Mouse (Mus musculus): ENCODE data around the gene Gm14226. TPM values are rescaled to one million over a fixed set of nuclear protein-coding genes. Genes with fewer than 3 reads are reported as not detected.
"Not testable (repeated sequence)": the region's sequence is repeated elsewhere in the genome, so short reads cannot be mapped to it uniquely, and the experiment has no call there.

Gm14226 gene
- polyA plus RNA-seq (2011; ENCODE audit: insufficient read depth, insufficient read length, low read depth, missing spikeins) = not detected in 2 replicates

- H3K27ac ChIP-seq (ENCODE audit: insufficient read depth, low read length); H3K27me3 ChIP-seq (ENCODE audit: control insufficient read depth, insufficient read depth, low read length, poor library complexity, severe bottlenecking); H3K4me1 ChIP-seq (ENCODE audit: control insufficient read depth, insufficient read depth, low read length); H3K9me3 ChIP-seq (replicated peaks; ENCODE audit: control insufficient read depth, insufficient read depth, low read length, poor library complexity, severe bottlenecking); H3K36me3 ChIP-seq (ENCODE audit: control insufficient read depth, insufficient read depth, low read length, poor library complexity, severe bottlenecking): not testable (repeated sequence)
- H3K4me3 ChIP-seq (ENCODE audit: low read depth, low read length) = peak within 1 kb of the TSS; percentile 72
- H3K9ac ChIP-seq (ENCODE audit: low read depth, poor library complexity, severe bottlenecking) = peak within 1 kb of the TSS; percentile 33; the same call in 1 of the 2 replicates
Measured at GRCm38 (mm10) chr2:155018251-155018755, at the start of gene Gm14226. Gene Gm14226 (plus strand): TSS chr2:155018266.

- not testable (repeated sequence) for H3K36me3 ChIP-seq (ENCODE audit: control insufficient read depth, insufficient read depth, low read length, poor library complexity, severe bottlenecking); H3K27me3 ChIP-seq (ENCODE audit: control insufficient read depth, insufficient read depth, low read length, poor library complexity, severe bottlenecking); H3K4me1 ChIP-seq (ENCODE audit: control insufficient read depth, insufficient read depth, low read length); H3K9me3 ChIP-seq (replicated peaks; ENCODE audit: control insufficient read depth, insufficient read depth, low read length, poor library complexity, severe bottlenecking); H3K9ac ChIP-seq (ENCODE audit: low read depth, poor library complexity, severe bottlenecking); H3K4me3 ChIP-seq (ENCODE audit: low read depth, low read length); H3K27ac ChIP-seq (ENCODE audit: insufficient read depth, low read length)
Measured at GRCm38 (mm10) chr2:154969740-154970397, 48.2 kb upstream of the Gm14226 start.

- no peak for TF ChIP-seq EP300 (IDR thresholded peaks at IDR 0.05; ENCODE audit: insufficient read depth, low read depth, low read length)
- TF ChIP-seq CTCF (IDR thresholded peaks at IDR 0.05; ENCODE audit: low read depth, low read length) = no peak
- TF ChIP-seq POLR2A (IDR thresholded peaks at IDR 0.05; ENCODE audit: insufficient read depth, low read length) = no peak
- no peak overlapping the region for H3K4me3 ChIP-seq (ENCODE audit: low read depth, low read length)
- no peak overlapping the region for H3K9ac ChIP-seq (ENCODE audit: low read depth, poor library complexity, severe bottlenecking)
- H3K36me3 ChIP-seq (ENCODE audit: control insufficient read depth, insufficient read depth, low read length, poor library complexity, severe bottlenecking) = no peaks in the 10 kb centered on the region
- H3K9me3 ChIP-seq (replicated peaks; ENCODE audit: control insufficient read depth, insufficient read depth, low read length, poor library complexity, severe bottlenecking) = no peaks in the 10 kb centered on the region
- no peaks in the 10 kb centered on the region for H3K4me1 ChIP-seq (ENCODE audit: control insufficient read depth, insufficient read depth, low read length)
- H3K27ac ChIP-seq (ENCODE audit: insufficient read depth, low read length) = no peak overlapping the region
- no peaks in the 10 kb centered on the region for H3K27me3 ChIP-seq (ENCODE audit: control insufficient read depth, insufficient read depth, low read length, poor library complexity, severe bottlenecking)
Measured at GRCm38 (mm10) chr2:154971919-154972692, 46.0 kb upstream of the Gm14226 start.

- Histone ChIP-seq H3K36me3 (ENCODE audit: control insufficient read depth, insufficient read depth, low read length, poor library complexity, severe bottlenecking) (no peaks in the 10 kb centered on the region), H3K9ac (ENCODE audit: low read depth, poor library complexity, severe bottlenecking) (no peak overlapping the region), H3K27me3 (ENCODE audit: control insufficient read depth, insufficient read depth, low read length, poor library complexity, severe bottlenecking) (no peaks in the 10 kb centered on the region), H3K4me1 (ENCODE audit: control insufficient read depth, insufficient read depth, low read length) (no peaks in the 10 kb centered on the region), H3K4me3 (ENCODE audit: low read depth, low read length) (no peak overlapping the region), H3K27ac (ENCODE audit: insufficient read depth, low read length) (no peak overlapping the region), H3K9me3 (replicated peaks; ENCODE audit: control insufficient read depth, insufficient read depth, low read length, poor library complexity, severe bottlenecking) (no peaks in the 10 kb centered on the region)
- no peak for TF ChIP-seq CTCF (IDR thresholded peaks at IDR 0.05; ENCODE audit: low read depth, low read length)
- TF ChIP-seq EP300 (IDR thresholded peaks at IDR 0.05; ENCODE audit: insufficient read depth, low read depth, low read length) = no peak
- TF ChIP-seq POLR2A (IDR thresholded peaks at IDR 0.05; ENCODE audit: insufficient read depth, low read length) = no peak
Measured at GRCm38 (mm10) chr2:154972981-154973380, 45.1 kb upstream of the Gm14226 start.

GRCm38 (mm10) chr2:154986609-154987008 lies 31.5 kb upstream of the Gm14226 start:
- no peak overlapping the region for H3K4me3 ChIP-seq (ENCODE audit: low read depth, low read length)
- H3K27ac ChIP-seq (ENCODE audit: insufficient read depth, low read length) = no peak overlapping the region
- no peak overlapping the region for H3K9ac ChIP-seq (ENCODE audit: low read depth, poor library complexity, severe bottlenecking)
- no peaks in the 10 kb centered on the region for H3K4me1 ChIP-seq (ENCODE audit: control insufficient read depth, insufficient read depth, low read length)
- H3K36me3 ChIP-seq (ENCODE audit: control insufficient read depth, insufficient read depth, low read length, poor library complexity, severe bottlenecking) = no peaks in the 10 kb centered on the region
- no peaks in the 10 kb centered on the region for H3K9me3 ChIP-seq (replicated peaks; ENCODE audit: control insufficient read depth, insufficient read depth, low read length, poor library complexity, severe bottlenecking)
- TF ChIP-seq POLR2A (IDR thresholded peaks at IDR 0.05; ENCODE audit: insufficient read depth, low read length) (no peak), EP300 (IDR thresholded peaks at IDR 0.05; ENCODE audit: insufficient read depth, low read depth, low read length) (no peak), CTCF (IDR thresholded peaks at IDR 0.05; ENCODE audit: low read depth, low read length) (peak; percentile 16)
- no peaks in the 10 kb centered on the region for H3K27me3 ChIP-seq (ENCODE audit: control insufficient read depth, insufficient read depth, low read length, poor library complexity, severe bottlenecking)

- no peaks in the 10 kb centered on the region for H3K36me3 ChIP-seq (ENCODE audit: control insufficient read depth, insufficient read depth, low read length, poor library complexity, severe bottlenecking)
- H3K27me3 ChIP-seq (ENCODE audit: control insufficient read depth, insufficient read depth, low read length, poor library complexity, severe bottlenecking) = no peaks in the 10 kb centered on the region
- H3K9ac ChIP-seq (ENCODE audit: low read depth, poor library complexity, severe bottlenecking) = no peak overlapping the region
- H3K4me1 ChIP-seq (ENCODE audit: control insufficient read depth, insufficient read depth, low read length) = no peaks in the 10 kb centered on the region
- TF ChIP-seq EP300 (IDR thresholded peaks at IDR 0.05; ENCODE audit: insufficient read depth, low read depth, low read length) = no peak
- H3K9me3 ChIP-seq (replicated peaks; ENCODE audit: control insufficient read depth, insufficient read depth, low read length, poor library complexity, severe bottlenecking) = no peaks in the 10 kb centered on the region
- H3K27ac ChIP-seq (ENCODE audit: insufficient read depth, low read length) = no peak overlapping the region
- no peak overlapping the region for H3K4me3 ChIP-seq (ENCODE audit: low read depth, low read length)
Measured at GRCm38 (mm10) chr2:154991411-154991810, 26.7 kb upstream of the Gm14226 start.

Data from ES-Bruce4 (cell line).